Mouse (Mus musculus): ENCODE data around the gene Maml3. TPM values are rescaled to one million over a fixed set of nuclear protein-coding genes. Genes with fewer than 3 reads are reported as not detected.

The Maml3 gene
- polyA plus RNA-seq (2014; fragmentation: Illumina TruSeq; extraction: RNeasy Lipid Tissue Mini Kit (QIAGEN cat#74804)) = 3.5 TPM

GRCm38 (mm10) chr3:52104636-52105151 lies at the start of gene Maml3:
TSS of gene Maml3 (minus strand) at chr3:52105076.

DNA sequence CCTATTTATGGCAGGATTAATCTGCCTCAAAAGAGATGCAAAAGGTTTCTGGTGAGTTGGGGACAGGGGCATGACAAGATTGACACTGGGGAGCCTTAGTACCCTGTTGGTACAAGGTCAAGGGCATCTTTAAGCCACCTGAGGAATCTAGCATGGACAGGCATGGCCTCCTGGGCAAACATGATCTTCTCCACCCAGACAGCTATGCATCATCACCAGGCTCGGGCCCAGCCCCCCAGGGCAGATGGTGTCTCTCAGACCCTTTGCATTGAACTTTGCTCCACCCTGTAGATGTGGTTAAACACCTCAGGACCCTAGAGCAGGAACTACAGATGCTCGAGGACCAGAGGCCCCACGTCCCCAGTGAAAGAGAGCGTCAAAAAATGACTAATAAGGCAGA lies 444.8 kb downstream of the Maml3 start, which contains the start of gene Mgst2:
Mgst2 (plus strand) TSS at position 301 of the 400 bp plus-strand sequence.

Other genes starting within 250 kb of the Maml3 start
- 388 TPM for gene Foxo1, start 163.3 kb upstream of the Maml3 start, polyA plus RNA-seq (2014; fragmentation: Illumina TruSeq; extraction: RNeasy Lipid Tissue Mini Kit (QIAGEN cat#74804))

Data from ovary, adult 10 weeks (tissue).